Mouse (Mus musculus) gastrocnemius, postnatal 36 days (tissue): Measurements from ENCODE around the gene Lcn5. TPM values are rescaled to one million over a fixed set of nuclear protein-coding genes. Genes with fewer than 3 reads are reported as not detected.

Experiments used
- DNase-seq, 2 experiments: peaks; one replicate each; pipeline ENCODE4 v3.0.0; 2022
- intact Hi-C: fragments of 180-260 bp; cut with DNase I; formaldehyde crosslinking; loops from one replicate; pipeline ENCODE4 v1.15.1; 2025
- long read RNA-seq, 2 experiments: library from polyadenylated mRNA; stranded (forward); transcript quantifications; one replicate each; pipeline ENCODE4 v2.0.0; 2021
- total RNA-seq, 2 experiments: library from RNA; stranded (reverse); gene quantifications; 2 replicates each; pipeline ENCODE4 v1.2.3; 2021

The Lcn5 gene
- total RNA-seq = not detected
- long read RNA-seq, experiment 1 = 0 reads
- long read RNA-seq, experiment 2, partial matches to known transcripts = 1 of 1 reads
- long read RNA-seq, experiment 2, other reads (novel, unspliced or antisense) = 0 of 1 reads

DNA sequence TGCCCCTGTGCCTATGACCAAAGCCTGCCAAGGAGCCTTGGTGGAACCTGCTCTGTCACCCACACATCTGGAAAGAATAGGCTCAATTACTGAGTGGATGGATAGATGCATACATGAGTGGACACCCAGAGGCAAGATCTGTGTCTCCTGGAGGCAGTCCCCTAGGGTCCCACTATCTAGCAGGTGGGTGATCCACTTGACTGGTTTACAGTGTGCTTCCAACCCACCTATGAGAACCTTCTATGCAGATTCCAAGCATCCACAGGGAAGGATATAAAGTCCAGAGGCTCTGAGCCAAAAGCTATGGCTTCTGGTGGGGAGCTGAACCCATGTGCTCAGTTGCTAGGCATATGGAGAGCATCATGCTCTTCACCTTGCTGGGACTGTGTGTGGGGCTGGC, at the start of gene Lcn5:
Gene Lcn5 (plus strand): TSS at position 301 of the 400 bp plus-strand sequence.
- intact Hi-C loops = no loop called here
- no peak for DNase-seq

DNA sequence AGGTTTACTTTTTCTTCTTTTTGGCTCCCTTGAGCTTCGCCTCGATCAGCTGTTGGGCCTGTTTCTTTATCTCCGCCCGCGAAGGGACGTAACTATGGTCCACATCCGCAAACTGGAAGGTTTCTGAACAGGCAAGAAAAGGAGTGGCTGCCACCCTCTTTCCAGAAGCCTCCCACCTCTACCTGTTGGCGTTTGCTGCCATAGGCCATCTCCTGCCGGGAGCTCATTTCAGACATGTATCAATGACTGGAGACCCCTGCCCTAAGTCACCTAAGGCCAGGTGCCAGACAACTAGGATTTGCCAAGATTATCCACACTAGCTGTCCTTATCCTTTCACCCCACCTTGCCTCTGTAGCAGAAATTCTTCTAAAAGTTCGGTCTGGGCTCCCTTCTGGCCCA, 49.1 kb upstream of the Lcn5 start:
- intact Hi-C loops = no loop called here
- DNase-seq = no peak

DNA sequence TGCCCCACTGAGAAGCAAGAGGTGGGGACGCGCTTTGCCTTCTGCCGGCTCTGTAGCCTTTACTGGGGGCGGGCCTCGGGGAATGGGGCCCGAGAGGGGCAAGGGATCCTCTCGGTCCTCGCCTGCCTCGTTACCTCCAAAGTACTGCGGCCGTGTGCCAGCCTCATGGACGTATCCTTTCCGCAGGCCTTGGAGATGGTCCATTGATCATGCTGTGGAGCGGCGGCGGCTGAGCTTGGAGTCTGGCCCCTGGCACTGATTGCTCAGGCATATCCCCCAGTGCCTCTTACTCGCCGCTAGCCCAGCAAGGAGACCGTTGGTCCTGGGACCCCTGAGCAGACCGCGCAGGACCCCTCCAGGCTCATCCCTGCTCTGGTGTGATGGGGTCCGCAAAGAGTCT, 41.4 kb upstream of the Lcn5 start:
- intact Hi-C loops = no loop called here

DNA sequence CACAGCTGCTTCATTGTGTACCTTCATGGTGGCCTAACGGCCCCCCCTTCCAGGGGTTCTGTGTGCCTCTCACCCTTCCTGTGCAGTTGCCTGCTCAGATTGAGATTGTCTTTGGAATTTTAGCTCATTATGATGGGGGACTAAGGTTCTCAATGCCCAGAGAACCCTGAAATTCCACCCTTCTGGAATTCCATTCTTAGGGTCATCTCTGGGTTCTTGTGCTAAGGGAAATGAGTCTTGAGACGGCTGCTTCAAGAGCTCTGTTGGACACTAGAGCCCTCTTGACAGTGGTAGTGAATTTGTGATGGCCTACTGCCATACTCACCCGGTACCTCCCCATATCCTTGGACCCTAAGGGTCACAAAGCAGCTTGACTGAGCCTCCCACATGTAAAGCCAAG, 40.2 kb upstream of the Lcn5 start, which contains the start of gene Ccdc183:
Gene Ccdc183 (minus strand): TSS at position 101 of the 400 bp plus-strand sequence.
- intact Hi-C loops = no loop called here
- no peak for DNase-seq

More for the DNA sequence above, 41.4 kb upstream of the Lcn5 start:
- no peak for DNase-seq

DNA sequence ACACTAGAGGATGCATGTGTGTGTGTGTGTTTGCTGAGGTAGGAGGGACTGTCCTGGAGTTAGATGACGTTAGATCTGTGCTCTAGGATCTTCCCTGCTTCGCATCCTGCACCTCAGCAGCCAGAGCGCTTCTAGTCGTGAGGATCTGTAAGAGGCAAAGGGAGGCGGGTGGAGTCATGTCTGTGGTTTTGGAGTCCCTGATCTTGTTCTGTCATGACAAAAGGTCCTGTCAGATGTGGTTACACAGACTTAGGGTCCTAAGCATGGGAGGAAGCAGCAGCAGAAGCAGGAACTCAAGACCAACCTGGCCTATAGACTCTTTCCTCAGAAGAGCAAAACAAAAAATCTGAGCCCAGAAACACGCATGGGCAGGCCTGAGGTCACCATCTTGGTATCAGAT, 37.4 kb upstream of the Lcn5 start:
- DNase-seq = no peak
- intact Hi-C loops = no loop called here

DNA sequence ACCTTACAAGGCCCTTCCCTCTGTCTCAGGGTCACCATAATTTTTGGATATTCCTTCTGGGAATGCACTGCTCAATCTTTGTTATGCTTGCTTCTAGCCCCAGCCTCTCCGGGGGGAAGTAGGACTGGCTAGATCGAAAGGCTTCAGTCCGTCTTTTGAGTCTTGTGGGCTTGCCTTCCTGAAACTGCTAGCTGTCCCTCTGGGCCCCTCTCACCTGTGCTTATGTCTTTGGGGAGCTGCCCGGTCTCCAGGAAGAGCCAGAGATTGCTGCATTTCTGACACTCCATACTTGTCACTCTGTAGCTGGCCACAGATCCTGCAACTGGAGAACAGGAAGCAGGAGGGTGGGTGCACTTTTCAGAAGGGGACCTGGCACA, 36.9 kb upstream of the Lcn5 start:
- no peak for DNase-seq
- intact Hi-C loops = no loop called here

DNA sequence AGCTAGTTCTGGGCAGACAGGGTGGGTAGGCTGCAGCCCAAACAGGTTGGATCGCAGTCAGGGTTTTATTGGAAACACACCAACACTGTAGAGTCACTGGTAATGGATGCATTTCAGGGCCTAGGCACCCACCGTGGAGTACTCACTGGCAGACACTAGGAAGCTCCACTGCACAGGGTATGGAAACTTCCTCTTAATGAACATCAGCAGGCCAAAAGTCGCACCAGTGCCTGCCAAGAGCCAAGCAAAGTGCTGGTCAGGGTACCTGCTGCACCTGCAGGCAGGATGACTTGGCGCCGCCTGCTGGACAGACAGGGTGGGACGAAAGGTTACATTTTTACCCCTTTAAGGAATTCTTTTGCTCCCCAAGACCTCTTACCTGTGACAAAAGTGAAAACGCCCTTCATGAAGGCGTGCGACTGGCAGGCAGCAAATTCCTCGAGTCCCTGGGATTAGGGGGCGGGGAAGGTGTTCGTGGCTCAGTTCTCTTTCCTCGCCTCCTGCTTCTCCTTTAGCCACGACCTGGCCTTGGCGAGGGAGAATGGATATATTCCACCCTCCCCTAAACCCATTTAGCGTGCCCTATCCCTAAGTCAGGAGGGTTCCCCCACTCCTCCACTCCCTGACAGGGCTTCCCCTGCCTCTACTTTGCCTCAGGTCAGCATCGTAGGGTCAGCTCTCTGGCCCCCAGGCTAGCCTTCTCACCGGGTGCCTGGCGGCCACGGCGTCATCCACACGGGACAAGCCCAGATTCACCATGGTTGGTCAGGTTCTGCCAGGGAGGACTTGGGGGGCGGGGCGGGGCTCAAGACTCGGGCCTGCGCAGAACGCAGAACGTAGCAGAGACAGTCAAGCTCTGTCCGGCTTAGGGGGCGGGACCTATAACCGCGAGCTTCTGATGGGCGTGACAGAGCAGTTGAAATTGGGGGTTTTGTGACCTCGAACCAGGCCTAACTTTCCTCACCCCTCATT, 36.2 kb upstream of the Lcn5 start, which contains the start of gene Tmem141:
Gene Tmem141 (minus strand): TSS at position 777 of the 972 bp plus-strand sequence.
- DNase-seq = peak; percentile 78 to 88
- intact Hi-C loops = no loop called here

DNA sequence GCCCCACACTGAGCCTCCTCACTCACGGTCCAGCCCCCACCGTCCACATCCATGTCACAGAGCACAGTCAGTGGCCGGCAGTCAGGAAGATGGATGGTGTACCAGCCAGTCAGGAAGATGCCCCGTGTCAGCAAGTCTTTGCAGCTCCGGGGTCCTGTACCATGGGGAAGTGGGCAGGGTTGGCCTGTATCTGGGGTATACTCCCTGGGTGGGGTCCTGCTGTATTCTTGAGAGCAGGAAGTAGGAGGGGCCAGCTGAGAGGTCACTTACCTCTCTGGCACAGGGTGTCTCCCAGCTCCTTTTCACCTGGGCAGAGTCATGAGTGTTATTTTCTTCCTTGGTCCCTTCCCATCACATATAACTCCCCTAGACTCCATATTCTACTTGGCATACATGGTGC, 31.8 kb upstream of the Lcn5 start:
- intact Hi-C loops = no loop called here
- DNase-seq = no peak

DNA sequence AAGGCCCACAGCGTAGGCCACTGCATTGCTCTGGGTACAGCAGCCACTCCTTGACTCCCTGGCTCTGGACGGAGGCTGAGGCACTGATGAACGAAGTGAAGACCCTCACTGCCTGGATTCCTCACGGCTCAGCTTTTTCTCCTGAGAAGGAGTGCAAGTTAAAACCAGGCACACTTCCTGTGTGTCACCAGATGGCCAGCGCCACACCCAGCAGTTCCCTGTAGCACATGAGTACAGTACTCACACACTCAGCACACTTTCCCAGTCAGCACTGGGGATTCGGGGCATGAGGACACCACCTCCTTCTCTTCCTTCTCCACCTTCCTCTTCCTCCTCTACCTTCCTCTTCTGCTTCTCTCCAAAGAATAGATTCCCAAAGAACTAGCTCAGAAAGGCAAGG, 29.9 kb upstream of the Lcn5 start, which contains the start of gene Fcna:
Gene Fcna (minus strand): TSS at position 220 of the 400 bp plus-strand sequence.
- no peak for DNase-seq
- intact Hi-C loops = no loop called here

DNA sequence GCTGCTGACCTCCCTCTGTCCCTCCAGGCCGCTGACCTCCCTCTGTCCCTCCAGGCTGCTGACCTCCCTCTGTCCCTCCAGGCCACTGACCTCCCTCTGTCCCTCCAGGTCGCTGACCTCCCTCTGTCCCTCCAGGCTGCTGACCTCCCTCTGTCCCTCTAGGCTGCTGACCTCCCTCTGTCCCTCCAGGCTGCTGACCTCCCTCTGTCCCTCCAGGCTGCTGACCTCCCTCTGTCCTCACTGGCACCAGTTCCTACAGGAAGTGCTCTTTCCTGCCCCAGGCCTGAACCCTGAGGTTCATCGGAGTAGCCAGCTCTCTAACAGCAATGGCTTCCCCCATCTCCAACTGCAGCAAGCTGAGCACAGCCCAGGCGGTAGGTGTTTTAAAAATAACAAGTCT, 29.0 kb upstream of the Lcn5 start:
- intact Hi-C loops = no loop called here
- no peak for DNase-seq

DNA sequence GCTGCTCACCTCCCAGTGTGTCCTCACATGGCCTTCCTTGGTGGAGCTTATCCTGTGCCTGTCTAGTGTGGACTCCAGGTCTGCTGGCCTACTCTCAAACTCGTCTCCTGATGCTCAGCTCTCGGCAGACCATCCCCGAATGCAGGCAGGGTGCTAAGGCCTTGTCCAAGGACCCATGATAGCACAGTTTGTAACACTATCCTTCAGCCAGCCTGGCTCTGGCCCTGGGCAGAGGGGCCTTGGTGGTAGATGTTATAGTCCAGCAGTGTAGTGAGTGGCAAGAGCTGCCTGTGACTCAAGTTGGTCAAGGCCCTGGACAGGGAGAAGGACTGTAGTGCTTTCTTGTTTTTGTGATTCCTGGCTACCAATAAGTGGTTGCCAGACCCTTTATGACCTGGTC, 24.1 kb upstream of the Lcn5 start:
- no peak for DNase-seq
- intact Hi-C loops = no loop called here

DNA sequence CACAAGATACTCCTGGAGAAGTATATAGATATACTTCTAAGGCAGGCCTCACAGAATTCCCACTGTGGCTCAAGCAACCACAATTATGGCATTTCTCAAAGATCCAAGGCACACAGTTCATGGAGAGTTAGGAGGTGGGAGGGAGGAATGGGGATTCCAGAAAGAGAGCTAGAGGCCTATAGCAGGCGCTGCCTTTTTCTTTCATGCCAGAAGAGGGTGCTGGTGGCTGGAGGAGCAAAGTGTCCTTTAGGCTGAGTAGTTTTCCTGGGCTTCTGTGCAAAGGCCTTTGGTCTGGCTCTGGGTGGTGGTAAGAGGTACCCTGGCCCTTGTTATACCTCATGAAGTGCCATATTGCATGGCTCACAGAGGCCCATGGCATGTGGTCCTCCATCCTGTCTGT, 23.7 kb upstream of the Lcn5 start:
- no peak for DNase-seq
- intact Hi-C loops = no loop called here

DNA sequence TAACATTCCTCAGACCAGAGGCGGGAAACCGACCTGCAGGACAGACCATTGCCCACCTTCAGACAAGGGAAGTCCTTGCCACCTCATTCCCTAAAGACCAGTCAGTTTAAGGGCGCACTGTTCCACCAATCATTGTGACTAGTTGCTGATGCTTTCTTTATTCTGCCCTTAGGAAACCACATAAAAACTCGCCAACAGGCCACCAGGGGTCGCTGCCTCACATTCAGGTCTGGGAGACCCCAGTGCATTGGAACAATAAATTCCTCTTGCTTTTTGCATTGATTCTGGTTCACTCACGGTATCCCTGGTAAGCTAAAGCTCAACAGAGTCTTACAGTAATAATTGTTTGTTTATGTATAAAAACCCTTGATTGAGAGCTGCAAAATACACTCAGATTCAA, 17.9 kb upstream of the Lcn5 start:
- intact Hi-C loops = loop anchor here (5.0 kb wide), 2 partner anchors 52 to 67 kb away; partner anchors contain the start of gene Bmyc
- no peak for DNase-seq

DNA sequence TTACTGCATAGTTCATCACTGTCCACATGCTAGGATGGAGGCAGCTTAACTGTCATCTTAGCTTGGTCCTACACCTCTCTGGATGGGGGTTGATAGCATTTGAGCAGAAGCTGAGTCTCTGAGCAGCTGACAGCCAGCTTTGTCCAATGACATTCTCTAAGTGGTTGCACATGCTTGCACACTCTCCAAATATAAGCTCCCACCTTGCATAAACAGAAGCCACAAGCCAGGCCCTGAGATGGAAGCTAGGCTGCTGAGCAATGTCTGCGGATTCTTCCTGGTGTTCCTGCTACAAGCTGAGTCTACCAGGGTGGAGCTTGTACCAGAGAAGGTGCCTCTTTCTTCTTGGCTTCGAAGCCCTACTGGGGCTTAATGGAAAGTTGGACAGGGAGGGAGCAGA, 4.8 kb upstream of the Lcn5 start, which contains the start of gene Lcn8:
Gene Lcn8 (plus strand): TSS at position 219 of the 400 bp plus-strand sequence.
- DNase-seq = no peak
- intact Hi-C loops = no loop called here

DNA sequence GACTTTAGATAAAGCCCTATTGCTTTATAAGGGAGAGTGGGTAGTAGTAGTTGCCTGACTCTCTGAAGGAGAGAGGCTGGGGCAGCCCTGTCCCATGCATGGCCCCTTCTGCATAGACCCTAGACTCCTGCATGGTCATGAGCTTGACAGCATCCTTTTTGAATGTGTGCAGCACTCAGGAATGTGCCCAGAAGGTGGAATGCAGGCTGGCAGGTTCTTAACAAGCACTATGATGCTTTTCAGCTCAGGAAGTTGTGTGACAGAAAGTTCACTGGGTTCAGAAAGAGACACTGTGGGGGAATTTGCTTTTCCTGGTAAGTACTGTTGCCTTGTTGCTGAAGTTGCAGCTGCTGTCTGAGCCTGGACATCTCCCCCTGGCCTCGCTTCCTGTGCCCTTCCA, 3.2 kb upstream of the Lcn5 start:
- intact Hi-C loops = no loop called here
- DNase-seq = no peak

DNA sequence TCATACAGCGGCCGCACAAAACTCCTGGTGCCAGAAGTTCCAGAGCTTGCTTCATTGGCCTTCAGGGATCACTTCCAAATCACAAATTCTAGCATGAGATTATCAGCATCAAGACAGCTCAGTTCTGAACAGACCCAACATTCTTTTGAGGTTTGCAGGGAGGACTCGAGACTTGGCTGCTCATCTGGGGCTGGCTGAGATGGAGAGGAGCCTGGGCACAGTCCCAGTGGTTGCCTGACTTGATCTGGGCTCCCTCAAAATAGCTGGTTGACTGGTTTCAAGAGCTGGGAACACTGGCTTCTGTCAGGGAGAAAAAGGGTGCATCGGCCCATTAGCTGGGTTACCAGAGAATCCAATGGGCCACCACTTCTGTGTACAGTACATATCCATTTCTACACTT, 1.1 kb upstream of the Lcn5 start:
- intact Hi-C loops = no loop called here
- DNase-seq = peak in 1 of 2 experiments; percentile 20

DNA sequence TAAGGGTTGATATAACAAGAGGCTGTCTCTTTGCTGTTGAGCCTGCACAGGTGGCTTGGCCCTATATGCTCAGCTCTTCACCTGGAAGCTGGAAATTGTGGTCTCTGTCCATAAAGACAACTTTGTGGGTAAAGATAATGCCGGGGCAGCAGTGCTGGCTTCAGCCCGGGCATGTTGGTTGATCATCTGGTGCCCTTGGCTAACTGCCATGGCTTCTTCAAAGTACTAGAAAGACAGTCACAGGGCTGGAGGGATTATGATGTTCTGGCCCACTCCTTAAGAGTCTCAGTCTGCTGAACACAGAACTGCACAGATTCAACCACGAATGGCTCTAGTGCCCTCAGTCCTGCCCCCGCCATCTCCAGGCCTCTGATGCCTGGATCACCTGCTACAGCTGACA, 506 bp upstream of the Lcn5 start:
- intact Hi-C loops = no loop called here

DNA sequence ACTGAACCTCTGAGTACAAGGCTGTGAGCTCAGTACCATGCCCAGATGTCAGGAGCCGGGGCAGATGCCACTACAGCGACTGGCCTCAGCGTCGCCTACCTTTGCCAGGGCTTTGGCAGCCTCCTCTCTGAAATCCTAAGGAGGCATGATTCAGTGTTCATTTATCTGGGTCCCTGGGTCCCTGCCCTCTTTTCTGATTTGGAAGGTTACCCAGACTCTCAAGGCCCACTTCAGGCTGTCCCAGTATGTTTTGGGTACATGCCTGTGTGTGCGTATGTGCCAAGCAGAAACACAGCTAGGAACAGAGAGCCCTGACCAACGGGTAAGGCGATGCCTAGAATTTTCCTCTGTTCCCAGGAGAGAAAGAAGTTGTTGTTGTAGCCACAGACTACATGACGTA, 2.5 kb downstream of the Lcn5 start:
- intact Hi-C loops = no loop called here
- no peak for DNase-seq

More for the DNA sequence above, 506 bp upstream of the Lcn5 start:
- DNase-seq = no peak

DNA sequence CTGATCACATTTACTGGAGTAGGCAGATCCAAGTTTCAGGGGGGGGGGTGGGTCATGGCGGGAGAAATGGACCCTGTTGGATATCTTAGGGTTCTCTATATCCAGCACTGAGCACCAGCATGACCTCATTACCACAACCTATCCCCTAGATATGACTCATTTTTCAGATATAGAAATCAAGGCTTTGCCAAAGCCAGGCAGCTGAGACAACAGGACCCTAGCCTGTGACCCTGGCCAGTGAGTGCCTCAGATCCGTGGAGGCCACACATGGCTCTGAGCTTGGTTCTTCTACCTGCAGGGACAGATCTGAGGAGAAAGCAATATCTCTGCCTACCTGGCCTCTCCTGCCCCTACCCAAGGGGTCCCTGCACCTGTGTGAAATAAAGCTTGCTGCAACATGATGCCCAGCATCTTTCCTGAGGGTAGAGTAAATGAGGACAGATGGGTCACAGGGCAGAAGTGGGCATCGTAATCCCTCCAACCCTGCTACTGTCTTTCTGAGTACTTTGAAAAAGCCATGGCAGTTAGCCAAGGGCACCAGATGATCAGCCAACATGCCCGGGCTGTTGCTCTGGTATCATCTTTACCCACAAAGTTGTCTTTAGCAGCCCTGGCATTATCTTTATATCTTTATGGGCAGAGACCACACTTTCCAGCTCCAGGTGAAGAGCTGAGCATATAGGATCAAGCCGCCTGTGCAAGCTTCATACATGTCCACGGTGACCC, 3.7 kb downstream of the Lcn5 start:
- intact Hi-C loops = no loop called here
- no peak for DNase-seq

DNA sequence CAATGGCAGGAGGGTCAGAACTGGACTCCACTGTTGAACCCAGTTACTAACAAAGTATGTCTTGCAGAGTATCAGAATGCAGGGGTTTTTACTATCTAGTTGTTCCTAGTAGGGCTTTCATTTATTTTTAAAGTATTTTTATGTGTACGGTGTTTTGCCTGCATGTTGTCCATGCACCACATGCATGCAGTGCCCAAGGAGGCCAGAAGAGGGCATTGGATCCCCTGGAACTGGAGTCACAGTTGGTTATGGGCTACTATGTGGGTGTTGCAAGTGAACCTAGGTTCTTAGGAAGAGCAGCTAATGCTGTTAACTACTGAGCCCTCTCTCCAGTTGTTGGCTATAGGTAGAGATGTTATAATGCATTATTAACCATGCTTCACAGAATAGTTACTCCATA, 5.8 kb downstream of the Lcn5 start:
- intact Hi-C loops = no loop called here

DNA sequence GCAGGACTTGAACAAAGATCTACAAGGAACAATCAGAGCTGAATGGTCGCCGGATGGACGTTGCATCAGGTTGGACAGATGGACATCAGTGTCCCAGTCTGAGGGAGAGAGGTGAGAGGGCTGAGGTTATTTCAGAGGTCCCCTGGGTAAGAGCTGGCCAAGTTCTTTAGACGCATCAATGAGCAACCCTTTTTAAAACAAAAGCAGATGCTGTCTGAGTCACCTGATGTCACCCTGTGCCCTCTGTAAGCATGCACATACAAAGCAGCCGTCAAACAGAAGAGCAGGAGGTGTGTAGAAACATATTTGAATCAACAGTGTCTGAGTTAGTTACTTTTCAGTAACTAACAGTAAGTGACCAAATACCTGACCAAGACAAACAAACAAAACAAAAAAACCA, 6.4 kb downstream of the Lcn5 start:
- no peak for DNase-seq
- intact Hi-C loops = no loop called here

More for the DNA sequence above, 5.8 kb downstream of the Lcn5 start:
- peak in 1 of 2 experiments; percentile 22 for DNase-seq
